Mouse (Mus musculus): ENCODE measurements around the gene Pagr1b. TPM values are rescaled to one million over a fixed set of nuclear protein-coding genes. Genes with fewer than 3 reads are reported as not detected.

Pagr1b gene
- polyA plus RNA-seq, 1 experiment from 2014 or later = not detected

- ATAC-seq (ENCODE audit: low FRiP score, low read depth) = no peak
- WGBS = 94% methylated on average over 2 of the region's 2 CpGs
These were observed 5.2 kb downstream of the Pagr1b start for GRCm38 (mm10) chr7:127011051-127011450.

GRCm38 (mm10) chr7:127009307-127010085, 6.8 kb downstream of the Pagr1b start:
- H3K27me3 ChIP-seq (replicated peaks) = no peaks in the 10 kb centered on the region
- no peak overlapping the region for H3K4me2 ChIP-seq (replicated peaks)
- no peak overlapping the region for H3K9ac ChIP-seq
- H3K36me3 ChIP-seq = peaks cover 17% of the 10 kb centered on the region
- 88% methylated on average over 17 of the region's 17 CpGs for WGBS
- no peaks in the 10 kb centered on the region for H3K9me3 ChIP-seq
- H3K4me1 ChIP-seq = peaks cover 12% of the 10 kb centered on the region
- no peak for ATAC-seq (ENCODE audit: low FRiP score, low read depth)
- H3K27ac ChIP-seq = no peak overlapping the region
- no peak overlapping the region for H3K4me3 ChIP-seq

More at GRCm38 (mm10) chr7:127011051-127011450, 5.2 kb downstream of the Pagr1b start:
- no peaks in the 10 kb centered on the region for H3K9me3 ChIP-seq
- no peak overlapping the region for H3K4me2 ChIP-seq (replicated peaks)
- peaks cover 27% of the 10 kb centered on the region for H3K36me3 ChIP-seq
- H3K27me3 ChIP-seq (replicated peaks) = no peaks in the 10 kb centered on the region
- no peak overlapping the region for H3K27ac ChIP-seq
- H3K4me3 ChIP-seq = no peak overlapping the region
- H3K9ac ChIP-seq = no peak overlapping the region
- peaks cover 28% of the 10 kb centered on the region for H3K4me1 ChIP-seq

- peaks cover 7% of the 10 kb centered on the region; the same call in 1 of the 2 replicates for H3K4me1 ChIP-seq
- 66% methylated on average over 9 of the region's 9 CpGs for WGBS
- H3K4me3 ChIP-seq = no peak overlapping the region
- peak overlapping the region; percentile 40; the same call in 1 of the 2 replicates for H3K9ac ChIP-seq
- no peak for ATAC-seq (ENCODE audit: low FRiP score, low read depth)
- H3K27me3 ChIP-seq (replicated peaks) = no peaks in the 10 kb centered on the region
- H3K9me3 ChIP-seq = no peaks in the 10 kb centered on the region
- peak overlapping the region; percentile 20; the same call in 1 of the 2 replicates for H3K27ac ChIP-seq
- H3K36me3 ChIP-seq = peaks cover 6% of the 10 kb centered on the region
- no peak overlapping the region for H3K4me2 ChIP-seq (replicated peaks)
These were observed 7.9 kb downstream of the Pagr1b start for GRCm38 (mm10) chr7:127008239-127009019.

GRCm38 (mm10) chr7:127007313-127008024, 8.8 kb downstream of the Pagr1b start:
- no peak overlapping the region for H3K27ac ChIP-seq
- ATAC-seq (ENCODE audit: low FRiP score, low read depth) = no peak

GRCm38 (mm10) chr7:127004122-127004875, 12.0 kb downstream of the Pagr1b start:
- Histone ChIP-seq H3K36me3 (no peaks in the 10 kb centered on the region), H3K4me2 (replicated peaks) (no peak overlapping the region), H3K27me3 (replicated peaks) (no peaks in the 10 kb centered on the region), H3K4me3 (no peak overlapping the region), H3K4me1 (peaks cover 7% of the 10 kb centered on the region; the same call in 1 of the 2 replicates), H3K27ac (no peak overlapping the region), H3K9me3 (no peaks in the 10 kb centered on the region), H3K9ac (no peak overlapping the region)
- ATAC-seq (ENCODE audit: low FRiP score, low read depth) = no peak
- WGBS = 90% methylated on average over 4 of the region's 4 CpGs

More at GRCm38 (mm10) chr7:127007313-127008024, 8.8 kb downstream of the Pagr1b start:
- Histone ChIP-seq H3K36me3 (no peaks in the 10 kb centered on the region), H3K4me2 (replicated peaks) (no peak overlapping the region), H3K4me1 (peaks cover 7% of the 10 kb centered on the region; the same call in 1 of the 2 replicates), H3K27me3 (replicated peaks) (no peaks in the 10 kb centered on the region), H3K9me3 (no peaks in the 10 kb centered on the region), H3K4me3 (no peak overlapping the region), H3K9ac (no peak overlapping the region)
- WGBS = 84% methylated on average over 6 of the region's 6 CpGs

- no peak overlapping the region for H3K4me3 ChIP-seq
- H3K9me3 ChIP-seq = no peaks in the 10 kb centered on the region
- H3K4me1 ChIP-seq = peaks cover 3% of the 10 kb centered on the region; the same call in 1 of the 2 replicates
- no peaks in the 10 kb centered on the region for H3K36me3 ChIP-seq
- no peaks in the 10 kb centered on the region for H3K27me3 ChIP-seq (replicated peaks)
- H3K9ac ChIP-seq = no peak overlapping the region
- ATAC-seq (ENCODE audit: low FRiP score, low read depth) = no peak
- H3K27ac ChIP-seq = no peak overlapping the region
- H3K4me2 ChIP-seq (replicated peaks) = no peak overlapping the region
- 92% methylated on average over 5 of the region's 5 CpGs for WGBS
These were observed 12.7 kb downstream of the Pagr1b start for GRCm38 (mm10) chr7:127003620-127004019.

- 89% methylated on average over 10 of the region's 10 CpGs for WGBS
- no peak overlapping the region for H3K27ac ChIP-seq
- ATAC-seq (ENCODE audit: low FRiP score, low read depth) = no peak
- no peaks in the 10 kb centered on the region for H3K36me3 ChIP-seq
- no peak overlapping the region for H3K4me3 ChIP-seq
- no peak overlapping the region for H3K9ac ChIP-seq
- no peak overlapping the region for H3K4me2 ChIP-seq (replicated peaks)
- no peaks in the 10 kb centered on the region for H3K9me3 ChIP-seq
- no peaks in the 10 kb centered on the region for H3K27me3 ChIP-seq (replicated peaks)
- no peaks in the 10 kb centered on the region for H3K4me1 ChIP-seq
These were observed 16.7 kb downstream of the Pagr1b start for GRCm38 (mm10) chr7:126999568-126999967.

GRCm38 (mm10) chr7:126996449-126996848, 19.8 kb downstream of the Pagr1b start:
- H3K9ac ChIP-seq = no peak overlapping the region
- no peaks in the 10 kb centered on the region for H3K9me3 ChIP-seq
- H3K36me3 ChIP-seq = no peaks in the 10 kb centered on the region
- no peak for ATAC-seq (ENCODE audit: low FRiP score, low read depth)
- WGBS = 87% methylated on average over 4 of the region's 4 CpGs
- H3K27me3 ChIP-seq (replicated peaks) = no peaks in the 10 kb centered on the region
- H3K4me1 ChIP-seq = no peaks in the 10 kb centered on the region
- no peak overlapping the region for H3K4me3 ChIP-seq
- no peak overlapping the region for H3K27ac ChIP-seq
- H3K4me2 ChIP-seq (replicated peaks) = no peak overlapping the region

GRCm38 (mm10) chr7:126988816-126989215, 27.5 kb downstream of the Pagr1b start:
- no peak overlapping the region for H3K9ac ChIP-seq
- no peak overlapping the region for H3K4me2 ChIP-seq (replicated peaks)
- WGBS = 73% methylated on average over 8 of the region's 8 CpGs
- no peaks in the 10 kb centered on the region for H3K4me1 ChIP-seq
- H3K27me3 ChIP-seq (replicated peaks) = no peaks in the 10 kb centered on the region
- no peaks in the 10 kb centered on the region for H3K36me3 ChIP-seq
- no peak overlapping the region for H3K27ac ChIP-seq
- no peak for ATAC-seq (ENCODE audit: low FRiP score, low read depth)
- H3K4me3 ChIP-seq = no peak overlapping the region
- H3K9me3 ChIP-seq = no peaks in the 10 kb centered on the region

- H3K27ac ChIP-seq = no peak overlapping the region
- H3K27me3 ChIP-seq (replicated peaks) = no peaks in the 10 kb centered on the region
- 56% methylated on average over 9 of the region's 9 CpGs for WGBS
- no peaks in the 10 kb centered on the region for H3K9me3 ChIP-seq
- no peak overlapping the region for H3K4me2 ChIP-seq (replicated peaks)
- H3K9ac ChIP-seq = no peak overlapping the region
- no peak for ATAC-seq (ENCODE audit: low FRiP score, low read depth)
- H3K4me3 ChIP-seq = no peak overlapping the region
- H3K36me3 ChIP-seq = peaks cover 4% of the 10 kb centered on the region; the same call in 1 of the 2 replicates
- H3K4me1 ChIP-seq = no peaks in the 10 kb centered on the region
These were observed 30.0 kb downstream of the Pagr1b start for GRCm38 (mm10) chr7:126986319-126986718.

GRCm38 (mm10) chr7:126984667-126985444, 31.4 kb downstream of the Pagr1b start:
- H3K27ac ChIP-seq = no peak overlapping the region
- H3K36me3 ChIP-seq = peaks cover 14% of the 10 kb centered on the region
- 53% methylated on average over 10 of the region's 10 CpGs for WGBS
- H3K4me1 ChIP-seq = no peaks in the 10 kb centered on the region
- H3K9ac ChIP-seq = no peak overlapping the region
- ATAC-seq (ENCODE audit: low FRiP score, low read depth) = no peak
- no peaks in the 10 kb centered on the region for H3K27me3 ChIP-seq (replicated peaks)
- H3K9me3 ChIP-seq = no peaks in the 10 kb centered on the region
- no peak overlapping the region for H3K4me3 ChIP-seq
- H3K4me2 ChIP-seq (replicated peaks) = no peak overlapping the region
